Mouse (Mus musculus): ENCODE results near the gene Tyrobp.

- TF ChIP-seq CTCF (IDR thresholded peaks at IDR 0.05; ENCODE audit: insufficient read depth, low read depth, low read length) (peak; percentile 77), POLR2A (IDR thresholded peaks at IDR 0.05; ENCODE audit: insufficient read depth, low read depth, low read length) (no peak)
These were observed 27.1 kb downstream of the Tyrobp start for GRCm38 (mm10) chr7:30440697-30441096.
